Mouse (Mus musculus) G1E (cell line): ENCODE data around the gene Pipox. TPM values are rescaled to one million over a fixed set of nuclear protein-coding genes. Genes with fewer than 3 reads are reported as not detected.

Source experiments
- ATAC-seq: 2 replicates; pipeline ENCODE4 v1.8.0; 2016; ENCODE audit warnings: mild to moderate bottlenecking; ENCODE audit not compliant: insufficient number of reproducible peaks, poor library complexity, low FRiP score, severe bottlenecking; ENCODE audit errors: extremely low read depth
- DNase-seq: peaks from one replicate; pipeline ENCODE4 v3.0.0; 2012; ENCODE audit warnings: low spot score
- H3K27me3 ChIP-seq: 2 replicates; pipeline ENCODE4 v1.6.1; 2012; ENCODE audit warnings: mild to moderate bottlenecking, low read length, inconsistent platforms; ENCODE audit not compliant: insufficient read depth
- H3K36me3 ChIP-seq: replicated peaks from 2 replicates; pipeline ENCODE3; 2012; ENCODE audit warnings: mild to moderate bottlenecking, inconsistent platforms
- H3K4me1 ChIP-seq: 2 replicates; pipeline ENCODE4 v1.6.1; 2012; ENCODE audit warnings: low read depth, low read length, inconsistent platforms, mixed read lengths; ENCODE audit not compliant: insufficient read depth
- H3K4me3 ChIP-seq: 2 replicates; pipeline ENCODE4 v1.5.1; 2012; ENCODE audit warnings: low read depth, mild to moderate bottlenecking, inconsistent platforms, low read length, moderate library complexity, mixed read lengths
- H3K9me3 ChIP-seq: replicated peaks from 2 replicates; pipeline ENCODE4 v1.6.1; 2012; ENCODE audit warnings: inconsistent platforms
- CTCF ChIP-seq: IDR thresholded peaks from 2 replicates; pipeline ENCODE4 v1.5.1; 2012; ENCODE audit warnings: low read depth, low read length, inconsistent platforms, mixed read lengths
- GATA1 ChIP-seq: IDR thresholded peaks from 2 replicates; pipeline ENCODE4 v1.6.1; 2012; ENCODE audit warnings: borderline replicate concordance, low read length, inconsistent platforms, mixed read lengths
- GATA2 ChIP-seq: IDR thresholded peaks from 2 replicates; pipeline ENCODE4 v1.6.1; 2012; ENCODE audit warnings: low read depth, low read length, inconsistent platforms, borderline replicate concordance
- POLR2AphosphoS5 ChIP-seq: IDR thresholded peaks from 2 replicates; pipeline ENCODE4 v1.6.1; 2012; ENCODE audit warnings: low read depth, low read length, inconsistent platforms; ENCODE audit not compliant: insufficient replicate concordance
- TAL1 ChIP-seq: conservative IDR thresholded peaks from 2 replicates; pipeline ENCODE4 v1.6.1; 2012; ENCODE audit warnings: low read depth, low read length, inconsistent platforms, mixed read lengths
- polyA plus RNA-seq: library from polyadenylated mRNA; stranded (reverse); fragments of >175 nt; gene quantifications from 2 replicates; pipeline ENCODE4 v1.2.3, GENCODE M21; 2012
- total RNA-seq, 2 experiments: library from RNA; stranded (forward) in 1 of 2; stranded (reverse) in 1 of 2; fragments of 200-1000 nt in 1 of 2; fragments of >200 nt in 1 of 2; fragmentation: Nextera tagmentation in 1 of 2; gene quantifications; 2 replicates each; pipeline ENCODE4 v1.2.3; 2014 to 2017

Pipox gene
- total and polyA plus RNA-seq, 3 experiments: not detected

DNA sequence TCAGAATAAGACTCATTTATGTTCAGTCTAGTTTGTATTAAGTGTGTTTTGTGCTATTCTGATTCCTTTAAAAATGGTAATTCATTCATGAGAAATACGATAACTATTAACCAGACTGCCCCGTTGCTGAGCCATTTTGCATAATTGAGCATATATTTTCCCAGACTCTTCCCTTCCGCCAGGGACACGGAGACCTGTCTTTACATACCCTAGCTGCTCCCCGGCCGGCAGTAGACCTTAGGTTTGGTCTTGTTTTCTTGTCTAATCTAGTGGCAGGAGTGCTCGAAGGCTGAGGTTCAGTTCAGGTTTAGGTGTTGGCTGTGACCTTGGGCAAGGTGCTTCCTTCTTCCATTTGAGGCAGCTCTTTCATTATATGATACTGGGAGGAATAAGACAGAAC is 31.0 kb downstream of the Pipox start:
- Histone ChIP-seq H3K36me3 (peaks cover 90% of the 10 kb centered on the region), H3K4me3 (no peak overlapping the region), H3K4me1 (peaks cover 6% of the 10 kb centered on the region), H3K9me3 (no peaks in the 10 kb centered on the region), H3K27me3 (0 out of 2 replicates have a peak, but pooled peaks cover under 1% of the 10 kb centered on the region)
- ATAC-seq (no peak), DNase-seq (no peak)
- no peak for TF ChIP-seq GATA1

DNA sequence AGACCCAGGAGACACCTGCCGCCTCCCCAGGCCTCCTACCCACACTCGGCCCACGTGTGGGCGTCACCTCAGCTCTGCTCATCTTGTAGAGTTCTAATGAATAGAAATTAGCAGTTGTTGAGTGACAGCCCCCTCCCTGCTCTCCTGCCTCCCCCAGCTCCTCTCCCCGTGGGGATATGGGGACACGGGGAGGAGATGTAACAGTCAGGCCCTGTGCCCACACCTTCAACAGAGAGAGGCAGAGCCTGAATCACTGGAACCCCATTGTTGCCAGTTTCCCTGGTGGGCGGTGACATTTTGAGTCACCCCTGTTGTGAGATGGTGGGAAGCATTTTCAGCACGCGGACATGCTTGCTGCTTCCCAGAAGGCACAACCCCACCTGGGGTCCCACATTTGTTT is 32.9 kb downstream of the Pipox start:
- Histone ChIP-seq H3K4me1 (peaks cover 6% of the 10 kb centered on the region), H3K36me3 (peaks cover 95% of the 10 kb centered on the region), H3K9me3 (no peaks in the 10 kb centered on the region), H3K27me3 (no peaks in the 10 kb centered on the region), H3K4me3 (no peak overlapping the region)
- TF ChIP-seq CTCF: no peak
- DNase-seq: no peak
- no peak for ATAC-seq

DNA sequence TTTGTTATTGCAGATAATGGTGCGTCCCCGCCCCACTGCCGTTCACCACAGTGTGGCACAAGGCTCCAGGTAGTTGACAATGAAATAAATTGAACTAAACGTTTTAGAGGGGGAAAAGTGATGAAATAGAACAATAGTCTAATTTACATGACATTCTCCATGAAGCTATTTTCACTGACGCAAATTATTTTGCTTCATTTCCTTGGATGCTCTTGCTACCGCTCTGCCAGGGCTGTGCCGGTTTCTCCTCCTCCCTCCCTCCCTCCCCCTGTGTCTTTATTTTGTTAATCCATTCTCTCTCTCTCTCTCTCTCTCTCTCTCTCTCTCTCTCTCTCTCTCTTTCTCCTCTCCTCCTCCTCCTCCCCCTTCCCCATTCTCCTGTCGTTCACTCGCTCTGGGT is 35.3 kb downstream of the Pipox start:
- Histone ChIP-seq H3K4me3 (no peak overlapping the region), H3K9me3 (no peaks in the 10 kb centered on the region), H3K27me3 (no peaks in the 10 kb centered on the region), H3K36me3 (peaks cover 95% of the 10 kb centered on the region), H3K4me1 (peaks cover 6% of the 10 kb centered on the region)
- DNase-seq: no peak
- TF ChIP-seq GATA1: no peak
- no peak for TF ChIP-seq CTCF
- TF ChIP-seq GATA2: no peak
- TF ChIP-seq TAL1: no peak
- no peak for TF ChIP-seq POLR2AphosphoS5
- no peak for ATAC-seq

GRCm38 (mm10) chr11:77857089-77857488 is 36.8 kb downstream of the Pipox start:
- Histone ChIP-seq H3K4me3 (no peak overlapping the region), H3K9me3 (no peaks in the 10 kb centered on the region), H3K36me3 (peaks cover 98% of the 10 kb centered on the region), H3K4me1 (peaks cover 6% of the 10 kb centered on the region), H3K27me3 (no peaks in the 10 kb centered on the region)
- TF ChIP-seq POLR2AphosphoS5: no peak
- TF ChIP-seq CTCF: no peak
- no peak for TF ChIP-seq GATA1
- no peak for TF ChIP-seq TAL1
- no peak for TF ChIP-seq GATA2
- DNase-seq: no peak
- ATAC-seq: no peak

GRCm38 (mm10) chr11:77855396-77855795 is 38.5 kb downstream of the Pipox start:
- Histone ChIP-seq H3K4me3 (no peak overlapping the region), H3K36me3 (peaks cover 98% of the 10 kb centered on the region), H3K27me3 (no peaks in the 10 kb centered on the region; the same call in 1 of the 2 replicates), H3K9me3 (no peaks in the 10 kb centered on the region), H3K4me1 (peaks cover 2% of the 10 kb centered on the region; the same call in 1 of the 2 replicates)
- TF ChIP-seq POLR2AphosphoS5 (no peak), TAL1 (no peak), GATA2 (no peak), CTCF (no peak), GATA1 (no peak)
- DNase-seq: no peak
- no peak for ATAC-seq

- Histone ChIP-seq H3K36me3 (peaks cover 97% of the 10 kb centered on the region), H3K27me3 (no peaks in the 10 kb centered on the region; the same call in 1 of the 2 replicates), H3K4me1 (peaks cover 2% of the 10 kb centered on the region; the same call in 1 of the 2 replicates), H3K9me3 (no peaks in the 10 kb centered on the region), H3K4me3 (no peak overlapping the region)
- DNase-seq (no peak), ATAC-seq (no peak)
- TF ChIP-seq CTCF: no peak
- no peak for TF ChIP-seq GATA1
- no peak for TF ChIP-seq TAL1
- no peak for TF ChIP-seq GATA2
- no peak for TF ChIP-seq POLR2AphosphoS5
These were observed 39.3 kb downstream of the Pipox start for GRCm38 (mm10) chr11:77854641-77855040.

DNA sequence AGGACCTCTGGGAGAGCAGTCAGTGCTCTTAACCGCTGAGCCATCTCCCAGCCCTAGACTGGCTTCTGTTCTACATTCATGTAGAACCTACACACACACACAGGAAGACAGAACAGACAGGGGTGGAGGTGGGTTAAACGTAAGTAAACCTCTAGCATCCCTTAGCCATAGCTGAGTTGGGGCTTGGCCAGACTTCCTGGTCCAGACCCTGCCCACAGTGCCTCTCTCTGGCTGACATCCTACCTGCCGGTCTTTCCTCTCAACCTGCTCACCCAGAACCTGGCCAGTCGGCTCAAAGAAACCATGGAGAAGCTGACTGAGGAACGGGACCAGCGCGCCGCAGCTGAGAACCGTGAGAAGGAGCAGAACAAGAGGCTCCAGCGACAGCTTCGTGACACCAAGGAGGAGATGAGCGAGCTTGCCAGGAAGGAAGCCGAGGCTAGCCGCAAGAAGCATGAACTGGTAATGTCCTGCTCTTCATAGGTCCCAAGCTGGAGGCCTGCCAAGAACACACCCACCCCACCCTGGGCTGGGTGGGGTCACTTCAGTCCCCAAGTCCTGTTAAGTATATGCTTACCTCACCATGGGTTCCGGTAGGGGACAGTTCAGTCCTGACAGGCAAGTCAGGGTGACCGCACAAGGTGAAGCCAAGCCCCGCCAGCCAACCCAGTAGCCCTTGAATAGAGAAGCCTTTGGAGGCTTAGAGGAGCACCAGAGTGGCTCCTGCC is 40.8 kb downstream of the Pipox start:
- H3K36me3 ChIP-seq: peaks cover 96% of the 10 kb centered on the region
- no peaks in the 10 kb centered on the region; the same call in 1 of the 2 replicates for H3K27me3 ChIP-seq
- TF ChIP-seq GATA2: no peak
- no peak for TF ChIP-seq CTCF
- no peak for TF ChIP-seq TAL1
- TF ChIP-seq POLR2AphosphoS5: no peak
- TF ChIP-seq GATA1: no peak
- no peak overlapping the region for H3K4me3 ChIP-seq
- H3K4me1 ChIP-seq: peaks cover 2% of the 10 kb centered on the region; the same call in 1 of the 2 replicates
- H3K9me3 ChIP-seq: no peaks in the 10 kb centered on the region
- ATAC-seq (no peak), DNase-seq (no peak)
